Mouse (Mus musculus) natural killer cell, adult 2 months (primary cell): ENCODE data around the gene Pcnt.
A peak's percentile ranks its signal among the peaks of the same experiment; 100 is the strongest.

ENCODE experiments used
- DNase-seq, 2 experiments: peaks; one replicate each; pipeline ENCODE4 v3.0.0; 2022; ENCODE audit warnings: low spot score in 2 of 2

Pcnt gene

GRCm38 (mm10) chr10:76317623-76318022 is 125.0 kb downstream of the Pcnt start:
- DNase-seq, result no peak

GRCm38 (mm10) chr10:76316194-76316593 is 126.4 kb downstream of the Pcnt start:
- DNase-seq, result no peak

GRCm38 (mm10) chr10:76306738-76307137 is 135.8 kb downstream of the Pcnt start:
- peak; percentile 71 to 80 for DNase-seq
